Mouse (Mus musculus) embryonic facial prominence, embryonic 14.5 days (tissue): ENCODE measurements around the gene Pik3cd. TPM values are rescaled to one million over a fixed set of nuclear protein-coding genes. Genes with fewer than 3 reads are reported as not detected.
A peak's percentile ranks its signal among the peaks of the same experiment; 100 is the strongest.

Experiments used
- ATAC-seq: fragments of 200-750 bp; cut with Nextera tagmentation; 2 replicates; pipeline ENCODE4 v1.8.0; 2017; ENCODE audit warnings: low read depth, moderate number of reproducible peaks, moderate TSS enrichment
- DNase-seq: peaks from one replicate; pipeline ENCODE4 v3.0.0-alpha.2; 2015; ENCODE audit warnings: low spot score
- H3K27ac ChIP-seq: fragments of 300-500 bp; sonication (generic); replicated peaks from 2 replicates; pipeline ENCODE4 v1.5.1; 2014; ENCODE audit warnings: low read depth, mild to moderate bottlenecking, low read length, moderate library complexity
- H3K27me3 ChIP-seq: fragments of 300-500 bp; sonication (generic); replicated peaks from 2 replicates; pipeline ENCODE4 v1.6.1; 2014; ENCODE audit warnings: low read length; ENCODE audit not compliant: control insufficient read depth, insufficient read depth
- H3K36me3 ChIP-seq: fragments of 300-500 bp; sonication (generic); 2 replicates; pipeline ENCODE4 v1.6.1; 2014; ENCODE audit warnings: low read length, mixed read lengths; ENCODE audit not compliant: control insufficient read depth, insufficient read depth
- H3K4me1 ChIP-seq: fragments of 300-500 bp; sonication (generic); 2 replicates; pipeline ENCODE4 v1.6.1; 2014; ENCODE audit warnings: antibody characterized with exemption, low read length; ENCODE audit not compliant: control insufficient read depth, insufficient read depth
- H3K4me2 ChIP-seq: fragments of 300-500 bp; sonication (generic); 2 replicates; pipeline ENCODE4 v1.6.1; 2014; ENCODE audit warnings: low read depth, mild to moderate bottlenecking, low read length, moderate library complexity, mixed read lengths
- H3K4me3 ChIP-seq: fragments of 300-500 bp; sonication (generic); 2 replicates; pipeline ENCODE4 v1.5.1; 2014; ENCODE audit warnings: low read depth, mild to moderate bottlenecking, low read length
- H3K9ac ChIP-seq: fragments of 300-500 bp; sonication (generic); 2 replicates; pipeline ENCODE4 v1.6.1; 2014; ENCODE audit warnings: low read depth, mild to moderate bottlenecking, low read length, moderate library complexity, mixed read lengths
- H3K9me3 ChIP-seq: fragments of 300-500 bp; sonication (generic); 2 replicates; pipeline ENCODE4 v1.6.1; 2016; ENCODE audit warnings: low read length; ENCODE audit not compliant: control insufficient read depth
- WGBS: fragments of 180-500 bp; shearing (Covaris S2); extraction: QIAGEN DNeasy Blood & Tissue Kit; methylation state at CpG from one replicate; pipeline ENCODE4 v1.1.7; 2014; 5-methylcytosine and 5-hydroxymethylcytosine counted together
- polyA plus RNA-seq: library from polyadenylated mRNA; unstranded; fragments of >200 nt; fragmentation: Nextera tagmentation; extraction: Ambion mirVana; gene quantifications from 2 replicates; pipeline ENCODE4 v1.2.1, GENCODE M21; 2014

The Pik3cd gene
- polyA plus RNA-seq, 1 experiment from 2014 or later: 6.0 TPM

- no peaks in the 10 kb centered on the region for H3K4me1 ChIP-seq
- no peak for ATAC-seq
- H3K27me3 ChIP-seq: no peaks in the 10 kb centered on the region
- no peaks in the 10 kb centered on the region for H3K9me3 ChIP-seq
- no peak overlapping the region for H3K27ac ChIP-seq
- H3K36me3 ChIP-seq: no peaks in the 10 kb centered on the region
- H3K4me3 ChIP-seq: no peak overlapping the region
- no peak overlapping the region for H3K9ac ChIP-seq
- no peak for DNase-seq
- H3K4me2 ChIP-seq: no peak overlapping the region
- WGBS: 85% methylated on average over 6 of the region's 6 CpGs
Observed at GRCm38 (mm10) chr4:149665692-149666090, 36.7 kb downstream of the Pik3cd start.

GRCm38 (mm10) chr4:149665016-149665691 lies 37.2 kb downstream of the Pik3cd start:
- Histone ChIP-seq H3K9ac (no peak overlapping the region), H3K4me2 (no peak overlapping the region), H3K27me3 (no peaks in the 10 kb centered on the region), H3K36me3 (no peaks in the 10 kb centered on the region), H3K4me1 (no peaks in the 10 kb centered on the region), H3K27ac (no peak overlapping the region), H3K9me3 (no peaks in the 10 kb centered on the region), H3K4me3 (no peak overlapping the region)
- ATAC-seq: no peak
- no peak for DNase-seq
- 78% methylated on average over 6 of the region's 6 CpGs for WGBS

- no peak for ATAC-seq
- no peak overlapping the region for H3K4me2 ChIP-seq
- H3K36me3 ChIP-seq: no peaks in the 10 kb centered on the region
- no peak overlapping the region for H3K4me3 ChIP-seq
- WGBS: 60% methylated on average over 7 of the region's 7 CpGs
- no peak for DNase-seq
- H3K4me1 ChIP-seq: no peaks in the 10 kb centered on the region
- no peaks in the 10 kb centered on the region for H3K27me3 ChIP-seq
- H3K9ac ChIP-seq: no peak overlapping the region
- H3K9me3 ChIP-seq: no peaks in the 10 kb centered on the region
- no peak overlapping the region for H3K27ac ChIP-seq
Observed at GRCm38 (mm10) chr4:149663849-149664503, 38.4 kb downstream of the Pik3cd start.

GRCm38 (mm10) chr4:149661967-149662589 lies 40.3 kb downstream of the Pik3cd start:
- no peaks in the 10 kb centered on the region for H3K4me1 ChIP-seq
- 70% methylated on average over 14 of the region's 14 CpGs for WGBS
- DNase-seq (peak; percentile 50), ATAC-seq (no peak)
- H3K36me3 ChIP-seq: no peaks in the 10 kb centered on the region; the same call in 1 of the 2 replicates
- no peak overlapping the region for H3K9ac ChIP-seq
- H3K4me2 ChIP-seq: no peak overlapping the region
- no peaks in the 10 kb centered on the region for H3K9me3 ChIP-seq
- H3K4me3 ChIP-seq: no peak overlapping the region
- H3K27ac ChIP-seq: no peak overlapping the region
- no peaks in the 10 kb centered on the region for H3K27me3 ChIP-seq

GRCm38 (mm10) chr4:149660598-149660997 lies 41.8 kb downstream of the Pik3cd start:
- Histone ChIP-seq H3K4me3 (no peak overlapping the region), H3K4me1 (no peaks in the 10 kb centered on the region), H3K27ac (no peak overlapping the region), H3K4me2 (no peak overlapping the region), H3K27me3 (no peaks in the 10 kb centered on the region), H3K36me3 (no peaks in the 10 kb centered on the region; the same call in 1 of the 2 replicates), H3K9me3 (no peaks in the 10 kb centered on the region), H3K9ac (no peak overlapping the region)
- WGBS: 89% methylated on average over 7 of the region's 7 CpGs
- DNase-seq (no peak), ATAC-seq (no peak)

- H3K4me2 ChIP-seq: no peak overlapping the region
- 67% methylated on average over 25 of the region's 25 CpGs for WGBS
- no peaks in the 10 kb centered on the region for H3K9me3 ChIP-seq
- H3K4me1 ChIP-seq: no peaks in the 10 kb centered on the region
- no peaks in the 10 kb centered on the region for H3K27me3 ChIP-seq
- ATAC-seq (no peak), DNase-seq (no peak)
- no peak overlapping the region for H3K27ac ChIP-seq
- no peak overlapping the region for H3K9ac ChIP-seq
- no peak overlapping the region for H3K4me3 ChIP-seq
- H3K36me3 ChIP-seq: no peaks in the 10 kb centered on the region; the same call in 1 of the 2 replicates
Observed at GRCm38 (mm10) chr4:149659495-149660116, 42.8 kb downstream of the Pik3cd start.

GRCm38 (mm10) chr4:149657858-149658416 lies 44.4 kb downstream of the Pik3cd start:
- ATAC-seq: no peak
- WGBS: 61% methylated on average over 11 of the region's 11 CpGs
- H3K36me3 ChIP-seq: peaks cover 5% of the 10 kb centered on the region; the same call in 1 of the 2 replicates

GRCm38 (mm10) chr4:149654232-149654631 lies 48.1 kb downstream of the Pik3cd start:
- DNase-seq (no peak), ATAC-seq (no peak)
- Histone ChIP-seq H3K4me3 (no peak overlapping the region), H3K9ac (no peak overlapping the region), H3K9me3 (no peaks in the 10 kb centered on the region), H3K27me3 (no peaks in the 10 kb centered on the region), H3K4me2 (no peak overlapping the region), H3K27ac (no peak overlapping the region), H3K36me3 (peaks cover 12% of the 10 kb centered on the region), H3K4me1 (no peaks in the 10 kb centered on the region)
- WGBS: 96% methylated on average over 4 of the region's 4 CpGs

More at GRCm38 (mm10) chr4:149657858-149658416, 44.4 kb downstream of the Pik3cd start:
- H3K9ac ChIP-seq: no peak overlapping the region
- H3K9me3 ChIP-seq: no peaks in the 10 kb centered on the region
- H3K27ac ChIP-seq: no peak overlapping the region
- no peak for DNase-seq
- no peak overlapping the region for H3K4me2 ChIP-seq
- H3K4me3 ChIP-seq: no peak overlapping the region
- H3K27me3 ChIP-seq: no peaks in the 10 kb centered on the region
- H3K4me1 ChIP-seq: no peaks in the 10 kb centered on the region
